Mouse (Mus musculus): ENCODE results near the gene Zfp639. TPM values are rescaled to one million over a fixed set of nuclear protein-coding genes. Genes with fewer than 3 reads are reported as not detected.

The Zfp639 gene
- polyA plus RNA-seq (2012; rRNA removed): 19.6 and 20.2 TPM in 2 replicates

DNA sequence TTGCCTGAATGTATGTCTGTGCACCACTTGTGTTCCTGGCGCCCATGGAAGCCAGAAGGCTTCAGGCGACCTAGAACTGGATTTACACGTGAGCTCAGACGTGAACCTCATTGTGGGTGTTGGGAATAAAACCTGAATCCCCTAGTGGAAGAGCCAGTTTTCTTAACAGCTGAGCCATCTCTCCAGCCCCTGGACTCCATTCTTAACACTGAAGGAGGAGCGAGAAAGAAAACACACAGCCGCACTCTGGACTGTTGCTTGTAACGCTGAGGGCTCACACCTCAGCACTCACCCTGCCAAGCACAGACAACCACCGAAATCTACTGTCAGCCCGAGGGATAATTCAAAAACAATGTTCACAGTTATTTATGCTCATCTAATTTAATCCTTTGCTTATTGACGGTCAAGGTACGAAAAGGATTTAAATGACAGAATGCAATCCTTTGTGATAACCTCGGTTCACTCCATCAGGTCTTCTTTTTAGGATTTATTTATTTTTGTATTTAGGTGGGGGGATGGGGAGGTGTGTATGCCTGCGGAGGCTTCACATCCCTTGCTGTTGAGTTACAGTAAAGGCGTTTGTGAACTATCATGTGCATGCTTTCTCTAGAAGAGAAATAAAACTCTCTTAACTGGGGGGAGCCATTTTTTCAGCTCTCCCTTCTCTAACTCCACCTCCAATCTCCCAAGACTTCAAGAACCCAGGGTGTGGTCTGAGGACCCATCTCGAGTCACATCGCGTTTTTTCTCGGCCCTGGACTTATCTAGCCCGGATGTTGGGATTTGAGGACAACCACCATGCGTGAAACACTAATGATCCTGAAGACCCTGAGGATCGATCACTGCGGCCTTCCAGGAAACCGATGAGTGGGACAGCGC is at the start of gene Zfp639:
Zfp639 (plus strand) TSS at position 764 of the 879 bp plus-strand sequence.
- peak within 1 kb of the TSS; percentile 59 for H3K4me3 ChIP-seq (ENCODE audit: insufficient read depth, low read depth, low read length)
- WGBS: 13% methylated on average over 24 of the region's 24 CpGs
- H3K36me3 ChIP-seq (ENCODE audit: control insufficient read depth, insufficient read depth, low read length): no peaks in the 10 kb centered on the region
- H3K27ac ChIP-seq (ENCODE audit: insufficient read depth, low read depth, low read length): peak within 1 kb of the TSS; percentile 36
- TF ChIP-seq CTCF (conservative IDR thresholded peaks at IDR 0.05; ENCODE audit: insufficient read depth, insufficient read length, low read depth, low read length) (no peak), POLR2A (IDR thresholded peaks at IDR 0.05; ENCODE audit: low read depth, low read length) (no peak)
- H3K27me3 ChIP-seq (replicated peaks; ENCODE audit: control insufficient read depth, insufficient read depth, low read length): no peaks in the 10 kb centered on the region
- peaks cover 6% of the 10 kb centered on the region for H3K4me1 ChIP-seq (ENCODE audit: control insufficient read depth, insufficient read depth, low read length)
- no peak for DNase-seq

GRCm38 (mm10) chr3:32467321-32467720 is 42.7 kb upstream of the Zfp639 start:
- peak overlapping the region; percentile 12; the same call in 1 of the 2 replicates for H3K27ac ChIP-seq (ENCODE audit: insufficient read depth, low read depth, low read length)
- no peak overlapping the region for H3K4me3 ChIP-seq (ENCODE audit: insufficient read depth, low read depth, low read length)
- TF ChIP-seq POLR2A (IDR thresholded peaks at IDR 0.05; ENCODE audit: low read depth, low read length): no peak
- no peak for TF ChIP-seq CTCF (conservative IDR thresholded peaks at IDR 0.05; ENCODE audit: insufficient read depth, insufficient read length, low read depth, low read length)
- peak; percentile 54 for DNase-seq
- peaks cover 4% of the 10 kb centered on the region for H3K36me3 ChIP-seq (ENCODE audit: control insufficient read depth, insufficient read depth, low read length)
- no peaks in the 10 kb centered on the region for H3K27me3 ChIP-seq (replicated peaks; ENCODE audit: control insufficient read depth, insufficient read depth, low read length)
- peaks cover 11% of the 10 kb centered on the region for H3K4me1 ChIP-seq (ENCODE audit: control insufficient read depth, insufficient read depth, low read length)
- WGBS: 71% methylated on average over 4 of the region's 4 CpGs

GRCm38 (mm10) chr3:32468411-32468810 is 41.6 kb upstream of the Zfp639 start:
- no peak for DNase-seq
- TF ChIP-seq POLR2A (IDR thresholded peaks at IDR 0.05; ENCODE audit: low read depth, low read length): no peak
- TF ChIP-seq CTCF (conservative IDR thresholded peaks at IDR 0.05; ENCODE audit: insufficient read depth, insufficient read length, low read depth, low read length): no peak
- H3K36me3 ChIP-seq (ENCODE audit: control insufficient read depth, insufficient read depth, low read length): 0 out of 2 replicates have a peak, but pooled peaks cover 1% of the 10 kb centered on the region
- H3K27me3 ChIP-seq (replicated peaks; ENCODE audit: control insufficient read depth, insufficient read depth, low read length): no peaks in the 10 kb centered on the region
- no peak overlapping the region for H3K4me3 ChIP-seq (ENCODE audit: insufficient read depth, low read depth, low read length)
- H3K27ac ChIP-seq (ENCODE audit: insufficient read depth, low read depth, low read length): no peak overlapping the region
- peaks cover 11% of the 10 kb centered on the region for H3K4me1 ChIP-seq (ENCODE audit: control insufficient read depth, insufficient read depth, low read length)
- WGBS: 74% methylated on average over 4 of the region's 4 CpGs

GRCm38 (mm10) chr3:32470449-32470848 is 39.6 kb upstream of the Zfp639 start:
- TF ChIP-seq POLR2A (IDR thresholded peaks at IDR 0.05; ENCODE audit: low read depth, low read length): no peak
- no peak for TF ChIP-seq CTCF (conservative IDR thresholded peaks at IDR 0.05; ENCODE audit: insufficient read depth, insufficient read length, low read depth, low read length)
- Histone ChIP-seq H3K4me3 (ENCODE audit: insufficient read depth, low read depth, low read length) (no peak overlapping the region), H3K27me3 (replicated peaks; ENCODE audit: control insufficient read depth, insufficient read depth, low read length) (no peaks in the 10 kb centered on the region), H3K36me3 (ENCODE audit: control insufficient read depth, insufficient read depth, low read length) (no peaks in the 10 kb centered on the region), H3K27ac (ENCODE audit: insufficient read depth, low read depth, low read length) (no peak overlapping the region), H3K4me1 (ENCODE audit: control insufficient read depth, insufficient read depth, low read length) (peaks cover 11% of the 10 kb centered on the region)
- 66% methylated on average over 7 of the region's 7 CpGs for WGBS
- no peak for DNase-seq

DNA sequence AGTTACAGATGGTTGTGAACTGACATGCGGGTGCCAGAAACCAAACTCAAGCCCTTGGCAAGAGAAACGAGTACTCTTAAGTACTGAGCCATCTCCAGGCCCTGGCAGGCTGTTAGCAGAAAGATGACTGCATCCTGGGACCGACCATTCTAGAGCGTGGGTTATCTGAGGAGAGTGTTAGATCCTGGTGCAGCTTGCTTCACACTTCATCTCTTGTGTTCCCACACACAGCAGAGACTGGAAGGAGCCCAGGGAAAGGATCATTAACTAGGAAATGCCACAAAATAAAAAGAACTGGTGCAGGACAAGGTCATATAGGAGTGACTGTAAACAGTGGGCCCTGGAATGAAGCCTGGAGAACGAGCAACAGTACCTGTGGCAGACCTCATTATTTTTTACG is 39.0 kb upstream of the Zfp639 start:
- no peak for TF ChIP-seq CTCF (conservative IDR thresholded peaks at IDR 0.05; ENCODE audit: insufficient read depth, insufficient read length, low read depth, low read length)
- no peak for TF ChIP-seq POLR2A (IDR thresholded peaks at IDR 0.05; ENCODE audit: low read depth, low read length)
- peak; percentile 57 for DNase-seq
- Histone ChIP-seq H3K27ac (ENCODE audit: insufficient read depth, low read depth, low read length) (peak overlapping the region; percentile 26; the same call in 1 of the 2 replicates), H3K27me3 (replicated peaks; ENCODE audit: control insufficient read depth, insufficient read depth, low read length) (no peaks in the 10 kb centered on the region), H3K36me3 (ENCODE audit: control insufficient read depth, insufficient read depth, low read length) (no peaks in the 10 kb centered on the region), H3K4me3 (ENCODE audit: insufficient read depth, low read depth, low read length) (no peak overlapping the region), H3K4me1 (ENCODE audit: control insufficient read depth, insufficient read depth, low read length) (peaks cover 11% of the 10 kb centered on the region)
- WGBS: 29% methylated on average over 6 of the region's 6 CpGs

DNA sequence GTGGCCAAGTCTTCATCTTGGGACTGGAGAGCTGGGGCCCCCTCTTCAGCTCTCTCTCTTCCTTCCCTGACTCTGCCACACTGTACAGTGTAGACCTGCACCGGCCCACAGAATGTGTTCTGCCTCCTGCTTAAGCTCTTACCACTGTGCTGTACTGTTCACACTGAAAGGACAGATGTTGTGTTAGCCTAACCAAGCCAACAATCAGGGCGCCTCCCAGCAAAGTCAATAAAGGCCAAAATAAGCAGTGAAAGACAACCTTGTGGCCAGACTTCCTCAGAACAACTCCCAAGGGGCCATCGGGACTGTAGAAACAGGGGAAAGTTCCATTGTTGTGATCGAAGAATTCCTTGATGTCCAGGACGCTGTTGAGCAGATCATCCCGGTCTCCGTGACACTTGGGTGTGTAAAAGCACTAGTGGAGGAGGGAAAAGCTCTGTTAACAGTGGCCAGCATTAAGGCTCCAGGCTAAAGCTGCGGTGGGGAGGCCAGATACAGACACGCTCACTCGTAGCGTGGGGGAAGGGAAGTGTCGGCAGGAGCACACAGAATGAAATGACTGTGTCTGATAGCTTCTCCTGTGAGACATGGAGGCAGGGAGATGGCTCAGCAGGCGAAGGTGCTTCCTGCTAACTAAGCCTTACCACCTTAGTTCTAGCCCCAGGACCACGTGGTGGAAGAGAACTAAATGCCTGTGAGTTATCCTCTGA is 37.7 kb upstream of the Zfp639 start:
- Histone ChIP-seq H3K27ac (ENCODE audit: insufficient read depth, low read depth, low read length) (no peak overlapping the region), H3K27me3 (replicated peaks; ENCODE audit: control insufficient read depth, insufficient read depth, low read length) (no peaks in the 10 kb centered on the region), H3K4me3 (ENCODE audit: insufficient read depth, low read depth, low read length) (no peak overlapping the region), H3K36me3 (ENCODE audit: control insufficient read depth, insufficient read depth, low read length) (no peaks in the 10 kb centered on the region), H3K4me1 (ENCODE audit: control insufficient read depth, insufficient read depth, low read length) (peaks cover 11% of the 10 kb centered on the region)
- TF ChIP-seq POLR2A (IDR thresholded peaks at IDR 0.05; ENCODE audit: low read depth, low read length) (no peak), CTCF (conservative IDR thresholded peaks at IDR 0.05; ENCODE audit: insufficient read depth, insufficient read length, low read depth, low read length) (no peak)
- 48% methylated on average over 14 of the region's 14 CpGs for WGBS
- no peak for DNase-seq

- 52% methylated on average over 10 of the region's 10 CpGs for WGBS
- H3K27ac ChIP-seq (ENCODE audit: insufficient read depth, low read depth, low read length): no peak overlapping the region
- peaks cover 11% of the 10 kb centered on the region for H3K4me1 ChIP-seq (ENCODE audit: control insufficient read depth, insufficient read depth, low read length)
- no peaks in the 10 kb centered on the region for H3K36me3 ChIP-seq (ENCODE audit: control insufficient read depth, insufficient read depth, low read length)
- no peak for DNase-seq
- H3K4me3 ChIP-seq (ENCODE audit: insufficient read depth, low read depth, low read length): no peak overlapping the region
- no peak for TF ChIP-seq POLR2A (IDR thresholded peaks at IDR 0.05; ENCODE audit: low read depth, low read length)
- TF ChIP-seq CTCF (conservative IDR thresholded peaks at IDR 0.05; ENCODE audit: insufficient read depth, insufficient read length, low read depth, low read length): no peak
- H3K27me3 ChIP-seq (replicated peaks; ENCODE audit: control insufficient read depth, insufficient read depth, low read length): no peaks in the 10 kb centered on the region
Measured at GRCm38 (mm10) chr3:32473184-32473583, 36.9 kb upstream of the Zfp639 start.
